Mouse (Mus musculus): ENCODE measurements around the gene Agk.
A peak's percentile ranks its signal among the peaks of the same experiment; 100 is the strongest.

The Agk gene

GRCm38 (mm10) chr6:40411085-40411484 lies 86.1 kb downstream of the Agk start:
- no peak for DNase-seq (ENCODE audit: low read depth)

GRCm38 (mm10) chr6:40413046-40413445 lies 88.1 kb downstream of the Agk start:
- DNase-seq (ENCODE audit: low read depth), result no peak

GRCm38 (mm10) chr6:40413565-40413964 lies 88.6 kb downstream of the Agk start:
- DNase-seq (ENCODE audit: low read depth), result no peak

GRCm38 (mm10) chr6:40415799-40416198 lies 90.8 kb downstream of the Agk start:
- no peak for DNase-seq (ENCODE audit: low read depth)

- no peak for DNase-seq (ENCODE audit: low read depth)
These were observed 93.4 kb downstream of the Agk start for GRCm38 (mm10) chr6:40418386-40418785.

- no peak for DNase-seq (ENCODE audit: low read depth)
These were observed 96.1 kb downstream of the Agk start for GRCm38 (mm10) chr6:40421099-40421498.

GRCm38 (mm10) chr6:40423013-40423412 lies 98.0 kb downstream of the Agk start:
- DNase-seq (ENCODE audit: low read depth), result no peak

- DNase-seq (ENCODE audit: low read depth), result peak; percentile 67
These were observed 98.8 kb downstream of the Agk start for GRCm38 (mm10) chr6:40423774-40424173.

- no peak for DNase-seq (ENCODE audit: low read depth)
These were observed 102.5 kb downstream of the Agk start for GRCm38 (mm10) chr6:40427441-40427840.

GRCm38 (mm10) chr6:40428696-40429095 lies 103.7 kb downstream of the Agk start:
- DNase-seq (ENCODE audit: low read depth), result no peak

- DNase-seq (ENCODE audit: low read depth), result no peak
These were observed 104.6 kb downstream of the Agk start for GRCm38 (mm10) chr6:40429521-40429931.

GRCm38 (mm10) chr6:40430251-40430650 lies 105.3 kb downstream of the Agk start:
- DNase-seq (ENCODE audit: low read depth), result no peak

- peak; percentile 68 for DNase-seq (ENCODE audit: low read depth)
These were observed 105.9 kb downstream of the Agk start for GRCm38 (mm10) chr6:40430878-40431277.

GRCm38 (mm10) chr6:40431356-40431755 lies 106.4 kb downstream of the Agk start:
- peak; percentile 54 for DNase-seq (ENCODE audit: low read depth)

- DNase-seq (ENCODE audit: low read depth), result no peak
These were observed 106.8 kb downstream of the Agk start for GRCm38 (mm10) chr6:40431812-40432211.

- no peak for DNase-seq (ENCODE audit: low read depth)
These were observed 107.6 kb downstream of the Agk start for GRCm38 (mm10) chr6:40432346-40433275.

GRCm38 (mm10) chr6:40434697-40435096 lies 109.7 kb downstream of the Agk start:
- no peak for DNase-seq (ENCODE audit: low read depth)

GRCm38 (mm10) chr6:40435151-40436046 lies 110.4 kb downstream of the Agk start:
- peak; percentile 61 for DNase-seq (ENCODE audit: low read depth)

- DNase-seq (ENCODE audit: low read depth), result peak; percentile 84
These were observed 111.1 kb downstream of the Agk start, which contains the start of gene E330009J07Rik for GRCm38 (mm10) chr6:40436047-40436483. Gene E330009J07Rik, minus strand, starts transcription at chr6:40436135.

- DNase-seq (ENCODE audit: low read depth), result no peak
These were observed 114.0 kb downstream of the Agk start, which contains the start of gene Wee2 for GRCm38 (mm10) chr6:40438936-40439335. Gene Wee2, plus strand, starts transcription at chr6:40439088.

GRCm38 (mm10) chr6:40439731-40440130 lies 114.8 kb downstream of the Agk start:
- DNase-seq (ENCODE audit: low read depth), result no peak

- no peak for DNase-seq (ENCODE audit: low read depth)
These were observed 116.3 kb downstream of the Agk start for GRCm38 (mm10) chr6:40441276-40441675.

Measured in NIH3T3 (cell line).